Mouse (Mus musculus): ENCODE data around the gene Rcc1l.

Gene Rcc1l

DNA sequence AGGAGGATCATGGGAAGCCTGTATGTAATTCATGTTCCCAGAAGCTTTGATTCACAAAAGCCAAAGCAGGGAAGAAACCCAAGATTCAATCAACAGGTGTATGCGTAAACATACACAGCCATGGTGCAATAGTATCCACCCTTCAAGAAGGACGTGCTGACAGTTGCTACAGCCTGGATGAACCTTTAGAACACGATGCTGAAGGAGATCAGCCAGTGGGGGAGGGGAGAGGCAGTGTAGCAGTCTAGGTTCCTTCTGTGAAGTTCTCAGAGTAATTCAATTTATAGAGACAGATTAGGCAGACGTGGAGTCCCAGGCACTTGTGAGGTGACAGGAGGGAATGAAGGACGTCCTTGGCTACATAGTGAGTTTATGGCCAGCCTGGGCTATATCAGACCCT is 61.6 kb downstream of the Rcc1l start:
- DNase-seq = no peak

DNA sequence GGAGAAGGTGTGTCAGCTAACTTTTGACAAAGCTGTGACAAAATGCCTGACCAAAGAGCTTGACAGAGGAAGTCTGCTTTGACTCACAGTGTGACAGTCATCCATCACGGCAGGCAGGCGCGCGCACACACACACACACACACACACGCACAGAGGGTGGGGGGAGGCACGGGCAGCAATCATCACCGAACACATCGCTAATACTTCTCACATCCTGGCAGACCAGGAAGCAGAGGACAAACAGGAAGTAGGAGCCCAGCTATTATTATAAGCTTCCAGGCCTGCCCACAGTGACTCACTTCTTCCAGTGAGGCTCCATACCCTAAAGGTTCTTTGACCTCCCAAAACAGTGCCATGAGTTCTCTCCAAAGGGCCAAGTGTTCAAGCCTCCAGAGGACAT is 70.7 kb downstream of the Rcc1l start:
- DNase-seq = no peak

DNA sequence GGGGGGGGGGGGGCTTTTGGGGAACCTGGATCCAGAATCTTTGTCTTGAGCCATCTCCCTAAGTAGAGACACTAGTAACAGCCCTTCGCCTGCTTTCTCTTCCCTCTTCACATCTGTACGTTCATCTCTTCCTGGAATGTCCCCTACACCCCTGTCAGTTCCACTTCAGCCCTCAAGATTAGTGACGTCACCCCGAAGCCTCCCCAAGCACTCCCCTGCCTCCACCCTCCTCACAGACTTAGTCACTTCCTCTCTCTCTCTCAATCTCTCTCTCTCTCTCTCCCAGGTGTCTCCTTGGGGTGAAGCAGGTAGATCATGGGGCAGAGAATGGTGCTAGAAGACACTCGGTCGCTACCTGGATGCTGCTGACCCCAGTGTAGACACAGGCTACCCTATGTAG is 73.9 kb downstream of the Rcc1l start:
- DNase-seq = no peak

DNA sequence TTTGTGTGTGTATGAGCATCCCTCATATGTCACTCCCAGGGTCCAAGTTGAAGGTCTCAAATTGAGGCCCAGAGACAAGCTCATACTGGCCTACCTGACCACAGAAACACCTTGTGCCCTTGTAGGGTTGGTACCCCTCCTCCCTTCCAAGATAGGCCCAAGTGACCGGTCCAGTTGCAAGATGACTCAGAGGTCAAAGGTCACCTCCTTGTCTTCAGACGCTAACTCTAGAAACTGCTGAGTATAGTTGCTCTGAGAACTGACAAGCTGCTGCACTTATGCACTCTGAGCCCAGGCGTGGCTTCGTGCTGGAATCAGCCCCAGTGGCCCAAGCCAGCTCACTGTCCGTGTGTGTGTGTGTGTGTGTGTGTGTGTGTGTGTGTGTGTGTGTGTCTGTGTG is 74.7 kb downstream of the Rcc1l start:
- DNase-seq = peak; percentile 81 to 92

DNA sequence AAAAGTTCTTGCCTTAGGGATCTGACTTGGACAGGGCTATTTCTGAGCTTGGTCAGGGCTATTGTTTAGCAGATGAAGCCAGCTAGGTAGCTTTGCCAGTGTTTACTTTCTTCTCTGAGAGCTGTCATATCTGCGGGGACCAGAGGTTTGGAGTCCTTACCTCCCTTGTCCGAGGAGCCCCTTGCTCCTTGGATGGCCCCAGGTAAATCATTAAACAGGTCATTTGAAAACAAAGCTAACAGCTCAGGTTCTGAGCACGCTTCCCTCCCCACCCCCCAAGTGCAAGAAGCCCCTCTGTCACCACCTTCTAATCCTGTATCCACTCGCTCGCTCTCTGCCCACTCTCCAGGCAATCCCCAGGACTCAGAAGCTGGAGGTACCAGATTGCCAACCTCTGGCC is 75.3 kb downstream of the Rcc1l start:
- DNase-seq = peak; percentile 49 to 66

DNA sequence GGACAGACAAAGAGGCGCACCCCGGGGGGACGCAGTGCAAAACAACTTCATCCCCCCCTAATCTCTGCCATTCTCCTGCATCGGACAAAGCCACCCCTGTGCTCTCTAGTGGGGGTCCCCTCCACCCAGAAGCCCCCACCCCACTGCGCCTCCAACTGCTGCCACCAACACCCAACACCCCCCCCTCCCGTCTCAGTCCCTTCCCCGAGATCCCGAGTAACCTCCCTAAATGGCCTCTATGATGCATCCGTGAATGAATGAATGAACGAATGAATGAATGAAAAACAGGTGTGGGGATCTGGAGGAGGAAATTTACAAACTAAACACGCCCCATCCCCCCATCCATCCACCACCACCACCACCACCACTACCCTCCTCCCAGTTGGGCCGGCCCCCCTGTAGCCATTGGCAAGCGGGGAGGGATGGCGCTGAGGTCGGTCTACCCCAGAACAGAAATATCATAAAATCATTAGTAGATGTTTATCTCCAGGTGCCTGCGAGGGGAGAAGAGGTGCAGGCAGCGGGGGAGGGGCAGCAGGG is 76.3 kb downstream of the Rcc1l start:
- DNase-seq = peak; percentile 19 to 50

DNA sequence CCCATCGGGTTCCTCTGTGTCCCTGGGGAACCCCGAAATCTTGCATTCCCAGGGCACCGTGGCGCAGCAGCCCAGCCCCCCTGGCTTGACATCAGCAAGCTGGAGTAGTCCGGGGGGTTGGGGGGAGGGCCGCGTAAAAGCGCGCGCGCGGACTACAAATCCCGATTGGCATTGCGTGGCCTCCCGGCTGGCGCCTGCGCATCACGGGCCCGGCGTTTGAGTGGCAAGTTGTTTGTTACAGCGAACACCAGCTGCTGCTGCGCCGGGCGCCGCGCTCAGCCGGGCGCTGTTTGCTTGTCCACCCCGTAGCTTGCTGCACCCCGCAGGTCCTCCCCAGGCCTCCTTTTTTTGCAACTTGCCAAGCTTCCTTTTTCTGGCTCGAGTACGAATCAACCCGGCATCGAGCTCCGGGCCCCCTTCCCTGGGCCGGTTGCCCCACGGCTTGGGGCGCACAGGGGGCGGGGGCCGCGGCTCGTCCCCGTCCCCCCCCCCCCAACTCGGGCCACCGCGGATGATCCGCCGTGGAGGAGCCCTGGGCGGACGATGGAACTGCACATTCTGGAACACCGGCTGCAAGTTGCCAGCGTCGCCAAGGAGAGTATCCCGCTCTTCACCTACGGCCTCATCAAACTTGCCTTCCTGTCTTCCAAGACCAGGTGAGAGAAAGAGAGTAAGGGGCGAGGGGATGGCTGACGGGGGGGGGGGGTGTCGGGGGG is 76.9 kb downstream of the Rcc1l start, which contains the start of gene Castor2:
Gene Castor2, plus strand, starts transcription at position 216 of the 716 bp plus-strand sequence.
- peak; percentile 97 for DNase-seq

DNA sequence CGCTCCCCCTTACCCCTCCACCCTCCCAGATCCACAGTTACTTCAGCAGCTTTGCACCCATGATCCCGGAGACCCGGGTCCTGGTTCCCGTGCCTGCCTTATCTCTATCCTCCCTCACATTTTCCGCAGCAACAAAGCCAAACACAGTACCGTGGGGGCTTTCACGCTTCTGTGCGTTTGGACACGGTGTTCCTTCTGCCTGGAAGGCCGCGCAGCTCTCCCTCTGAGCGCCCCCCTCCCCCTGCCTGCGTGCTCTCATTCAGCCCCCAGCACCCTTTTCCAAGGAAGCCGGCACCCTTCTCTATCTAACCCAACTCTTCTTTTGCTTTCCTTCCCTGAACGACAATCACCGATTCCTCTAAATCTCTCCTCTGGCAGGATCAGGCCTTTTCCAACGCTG is 77.6 kb downstream of the Rcc1l start:
- peak; percentile 54 to 73 for DNase-seq

DNA sequence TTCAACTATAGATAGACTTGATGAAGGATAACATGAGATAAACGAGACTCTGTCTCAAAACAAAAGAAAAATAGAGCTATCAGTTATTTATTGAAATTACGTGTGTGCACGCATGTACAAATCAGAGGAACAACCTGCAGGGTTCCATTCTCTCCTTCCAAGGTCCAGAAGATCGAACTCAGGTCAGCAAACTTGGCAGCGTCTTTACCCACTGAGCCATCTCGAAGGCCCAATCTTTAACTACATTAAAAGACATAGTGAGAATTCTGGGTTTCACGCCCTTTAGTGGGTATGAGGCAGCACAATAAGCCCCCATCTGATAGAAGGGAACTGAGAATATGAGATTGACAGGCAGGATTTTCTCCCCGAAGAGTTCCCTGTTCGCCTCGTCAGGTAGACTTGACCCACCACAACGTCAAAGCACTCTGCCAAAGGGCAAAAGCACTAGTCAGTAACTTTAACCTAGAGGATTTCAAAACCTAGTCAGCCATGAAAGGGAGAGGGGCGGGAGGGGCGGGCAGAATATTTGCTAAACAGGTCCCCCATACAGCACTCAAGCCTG is 78.2 kb downstream of the Rcc1l start:
- DNase-seq = peak; percentile 45 to 69

All from kidney, postnatal 36 days (tissue).